Mouse (Mus musculus) bone marrow macrophage, adult 2 months (primary cell): Measurements from ENCODE around the gene Barx1.

Experiments used
- CTCF ChIP-seq: IDR thresholded peaks from 2 replicates; pipeline ENCODE4 v1.5.1; 2012; ENCODE audit warnings: low read depth, mild to moderate bottlenecking, low read length, moderate library complexity
- POLR2A ChIP-seq: IDR thresholded peaks from 2 replicates; pipeline ENCODE4 v1.6.1; 2012; ENCODE audit warnings: mild to moderate bottlenecking, low read depth, low read length, borderline replicate concordance

GRCm38 (mm10) chr13:48663211-48663987 lies 601 bp downstream of the Barx1 start:
- no peak for TF ChIP-seq CTCF
- no peak for TF ChIP-seq POLR2A
